Mouse (Mus musculus) lung, adult 2 months (tissue): ENCODE measurements at regions not wholly inside any gene's neighbourhood (a gene's known extent, or its start where the extent isn't known, plus 50 kb on each side); places are given as distances from the start of the nearest gene placed in this dataset.

ENCODE experiments used
- CTCF ChIP-seq: fragments of 200-500 bp; IDR thresholded peaks from 2 replicates; pipeline ENCODE4 v1.5.1; 2011; ENCODE audit warnings: mild to moderate bottlenecking, low read length, control low read depth; ENCODE audit not compliant: insufficient read depth
- POLR2A ChIP-seq: fragments of 200-500 bp; IDR thresholded peaks from 2 replicates; pipeline ENCODE4 v1.6.1; 2011; ENCODE audit warnings: low read depth, mild to moderate bottlenecking, control low read depth, low read length, borderline replicate concordance; ENCODE audit errors: extremely low read depth

DNA sequence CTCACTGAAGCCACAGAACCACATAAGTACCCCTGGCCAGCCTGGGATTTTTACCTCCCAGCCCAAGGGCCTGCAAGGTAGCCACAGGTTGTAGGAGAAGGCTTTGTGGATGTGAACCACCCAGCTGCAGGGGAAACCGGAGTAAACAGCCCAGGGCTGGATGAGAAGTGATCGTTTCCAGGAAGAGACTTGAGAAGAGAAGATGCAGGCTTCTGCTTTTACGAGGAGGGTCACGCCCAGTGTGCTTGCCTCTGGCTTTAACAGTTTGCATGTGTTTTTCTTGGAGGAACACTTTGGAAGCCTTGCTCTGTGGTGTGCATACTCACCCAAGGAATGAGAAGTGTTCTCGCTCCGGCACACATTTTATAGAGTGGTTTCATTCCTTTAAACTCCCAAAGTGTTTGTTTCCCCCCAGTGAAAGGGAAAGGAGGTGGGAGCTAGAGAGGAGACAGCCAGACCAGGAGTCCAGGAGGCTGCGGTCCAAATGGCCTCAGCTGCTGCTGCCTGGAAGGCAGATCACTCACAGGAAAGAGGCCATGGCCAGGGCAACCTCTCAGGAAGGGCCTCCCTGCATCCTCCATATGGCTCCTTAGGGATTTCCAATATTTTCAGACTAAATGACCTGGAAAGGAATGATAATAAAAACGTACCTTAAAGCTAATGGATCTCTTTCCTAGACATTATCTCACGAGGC, 94.1 kb downstream of the Tent5c start:
- TF ChIP-seq CTCF = no peak
- no peak for TF ChIP-seq POLR2A
